In genomic region chr2:131954835-131955234, GRCm38 (mm10) we compare ENCODE assay signal across 9 mouse cellular contexts. TPM values are rescaled to one million over a fixed set of nuclear protein-coding genes. Genes with fewer than 3 reads are reported as not detected.
DNase-seq lines count a peak whose midpoint lies in the region; ATAC-seq and TF ChIP-seq lines count a peak whose summit lies in the region.
"Had no signal": no experiment of that assay in that cellular context is flagged by ENCODE, and none has a peak within 500 bp of the region (broad histone marks: within the 10 kb centered on the region; RNA-seq: fewer than 3 reads in every experiment).

No protein-coding gene starts in this region.

- no peaks in the 10 kb centered on the region for H3K4me1 ChIP-seq in intestine, postnatal 0 days (replicated peaks; ENCODE audit: control insufficient read depth, insufficient read depth, low read length)
- H3K4me1 ChIP-seq in midbrain, embryonic 13.5 days (replicated peaks), result peaks cover 27% of the 10 kb centered on the region

- no peaks in the 10 kb centered on the region for H3K9me3 ChIP-seq in intestine, postnatal 0 days (ENCODE audit: control insufficient read depth)
- no peaks in the 10 kb centered on the region for H3K9me3 ChIP-seq in midbrain, embryonic 13.5 days

- H3K4me3 ChIP-seq in intestine, postnatal 0 days (ENCODE audit: low read depth, low read length), result peak overlapping the region; percentile 23
- H3K4me3 ChIP-seq in midbrain, embryonic 13.5 days (replicated peaks), result peak overlapping the region; percentile 41

- peak; percentile 24 for DNase-seq in retina, postnatal 1 day
- DNase-seq in retina, embryonic 14.5 days (ENCODE audit: low spot score), result no peak
- DNase-seq in heart, adult 18-20 months, result peak; percentile 62 to 76
- DNase-seq in layer of hippocampus, postnatal 36 days, result no peak
- DNase-seq in frontal cortex, postnatal 25 days (ENCODE audit: low spot score in 2 of 2), result no peak
- DNase-seq in ovary, postnatal 36 days (ENCODE audit: low spot score), result no peak

- H3K36me3 ChIP-seq in intestine, postnatal 0 days (ENCODE audit: control insufficient read depth, insufficient read depth), result no peaks in the 10 kb centered on the region
- no peaks in the 10 kb centered on the region for H3K36me3 ChIP-seq in midbrain, embryonic 13.5 days

- H3K9ac ChIP-seq in intestine, postnatal 0 days (ENCODE audit: low read depth, low read length), result no peak overlapping the region
- H3K9ac ChIP-seq in midbrain, embryonic 13.5 days (replicated peaks), result no peak overlapping the region

- WGBS in intestine, postnatal 0 days, result 35% methylated on average over 9 of the region's 9 CpGs
- 62% methylated on average over 9 of the region's 9 CpGs for WGBS in midbrain, embryonic 13.5 days

- H3K4me2 ChIP-seq in intestine, postnatal 0 days (replicated peaks; ENCODE audit: low read depth), result peak overlapping the region; percentile 59
- H3K4me2 ChIP-seq in midbrain, embryonic 13.5 days (replicated peaks), result peak overlapping the region; percentile 64

- ATAC-seq in intestine, postnatal 0 days, result 0 out of 2 replicates have a peak, but pooled peaks have one; percentile 48
- ATAC-seq in midbrain, embryonic 13.5 days, result peak; percentile 38

- H3K27ac ChIP-seq in intestine, postnatal 0 days (ENCODE audit: low read depth, low read length), result no peak overlapping the region
- H3K27ac ChIP-seq in midbrain, embryonic 13.5 days, result no peak overlapping the region

- peaks cover 18% of the 10 kb centered on the region for H3K27me3 ChIP-seq in intestine, postnatal 0 days (replicated peaks; ENCODE audit: control insufficient read depth, insufficient read depth, low read length)
- peaks cover 51% of the 10 kb centered on the region for H3K27me3 ChIP-seq in midbrain, embryonic 13.5 days

- no peak for TF ChIP-seq CTCF in intestine, postnatal 0 days (IDR thresholded peaks at IDR 0.05; ENCODE audit: low read depth)

RNA-seq across cellular contexts. Expression of gene Prnd, which starts 4.2 kb away (rescaled TPM):
- 1 to 10 TPM in 1 of 2 experiments, not detected in 1; 1.7 TPM for total RNA-seq in heart, adult 18-20 months (2021)
- 9.8 and 12.2 TPM in 2 replicates for polyA plus RNA-seq in intestine, postnatal 0 days (2015; fragmentation: Nextera tagmentation; extraction: Ambion mirVana)
- polyA plus RNA-seq in midbrain, embryonic 13.5 days (2015; fragmentation: Nextera tagmentation; extraction: Ambion mirVana), result 8.7 and 9.2 TPM in 2 replicates
- under 1 TPM; 0.13 to 0.25 TPM for total RNA-seq in layer of hippocampus, postnatal 36 days (2021)

RNA-seq across cellular contexts. Expression of gene Prn, which starts 45.1 kb away (rescaled TPM):
- total RNA-seq in heart, adult 18-20 months (2021), result under 1 TPM; 0.42 to 0.64 TPM
- polyA plus RNA-seq in intestine, postnatal 0 days (2015; fragmentation: Nextera tagmentation; extraction: Ambion mirVana), result not detected in 2 replicates
- 0.34 TPM in 1 of 2 replicates, not detected in the other for polyA plus RNA-seq in midbrain, embryonic 13.5 days (2015; fragmentation: Nextera tagmentation; extraction: Ambion mirVana)
- not detected for total RNA-seq in layer of hippocampus, postnatal 36 days (2021)
- total RNA-seq: left cerebral cortex, postnatal 10 days had no signal

RNA-seq across cellular contexts. Expression of gene Prnp, which starts 45.1 kb away (rescaled TPM):
- 100 to 1,000 TPM; 127 to 135 TPM for total RNA-seq in heart, adult 18-20 months (2021)
- 47.2 and 47.5 TPM in 2 replicates for polyA plus RNA-seq in intestine, postnatal 0 days (2015; fragmentation: Nextera tagmentation; extraction: Ambion mirVana)
- 109 and 114 TPM in 2 replicates for polyA plus RNA-seq in midbrain, embryonic 13.5 days (2015; fragmentation: Nextera tagmentation; extraction: Ambion mirVana)
- total RNA-seq in layer of hippocampus, postnatal 36 days (2021), result 100 to 1,000 TPM; 922 to 985 TPM

Comparison
In these comparisons a context has a peak if more than half of its experiments do, and no peak if none do; other contexts are left out.
1. DNase-seq: peak in retina, postnatal 1 day (single experiment) and heart, adult 18-20 months (2 of 2); none in retina, embryonic 14.5 days (single experiment), layer of hippocampus, postnatal 36 days (0 of 2), frontal cortex, postnatal 25 days (0 of 2) and ovary, postnatal 36 days (single experiment).
2. RNA of gene Prnp, which starts 45.1 kb away (total RNA-seq): 922 to 985 TPM in layer of hippocampus, postnatal 36 days; 127 to 135 TPM in heart, adult 18-20 months; every median in the first group is over 4 times any median in the second.